Mouse (Mus musculus): Measurements from ENCODE around the gene Eid2. TPM values are rescaled to one million over a fixed set of nuclear protein-coding genes. Genes with fewer than 3 reads are reported as not detected.
"Not testable (repeated sequence)": the region's sequence is repeated elsewhere in the genome, so short reads cannot be mapped to it uniquely, and the experiment has no call there.

Gene Eid2
- total RNA-seq (2022): 10 to 100 TPM; 56.5 to 59.8 (median 58.3) TPM

- DNase-seq (ENCODE audit: low spot score in 2 of 2): peak; percentile 68 to 90
These were observed at the start of gene Eid2 for GRCm38 (mm10) chr7:28267129-28268041. Eid2 (plus strand) TSS chr7:28267881.

GRCm38 (mm10) chr7:28218951-28219740 lies 48.5 kb upstream of the Eid2 start:
- peak in 1 of 2 experiments; percentile 52 for DNase-seq (ENCODE audit: low spot score in 2 of 2)

GRCm38 (mm10) chr7:28226836-28227235 lies 40.8 kb upstream of the Eid2 start:
- DNase-seq (ENCODE audit: low spot score in 2 of 2): not testable (repeated sequence)

GRCm38 (mm10) chr7:28227421-28227820 lies 40.3 kb upstream of the Eid2 start:
- not testable (repeated sequence) for DNase-seq (ENCODE audit: low spot score in 2 of 2)

GRCm38 (mm10) chr7:28243943-28244342 lies 23.7 kb upstream of the Eid2 start:
- DNase-seq (ENCODE audit: low spot score in 2 of 2): not testable (repeated sequence)

GRCm38 (mm10) chr7:28248957-28249356 lies 18.7 kb upstream of the Eid2 start:
- DNase-seq (ENCODE audit: low spot score in 2 of 2): no peak

- DNase-seq (ENCODE audit: low spot score in 2 of 2): no peak
These were observed 15.7 kb upstream of the Eid2 start for GRCm38 (mm10) chr7:28251976-28252375.

- DNase-seq (ENCODE audit: low spot score in 2 of 2): no peak
These were observed 13.1 kb upstream of the Eid2 start for GRCm38 (mm10) chr7:28254591-28254990.

GRCm38 (mm10) chr7:28255476-28255875 lies 12.2 kb upstream of the Eid2 start:
- DNase-seq (ENCODE audit: low spot score in 2 of 2): no peak

- no peak for DNase-seq (ENCODE audit: low spot score in 2 of 2)
These were observed 4.8 kb upstream of the Eid2 start for GRCm38 (mm10) chr7:28262861-28263260.

- DNase-seq (ENCODE audit: low spot score in 2 of 2): no peak
These were observed 3.9 kb upstream of the Eid2 start for GRCm38 (mm10) chr7:28263786-28264185.

- DNase-seq (ENCODE audit: low spot score in 2 of 2): no peak
These were observed 2.3 kb upstream of the Eid2 start for GRCm38 (mm10) chr7:28265391-28265790.

GRCm38 (mm10) chr7:28268042-28268531 lies 406 bp downstream of the Eid2 start:
- peak; percentile 40 to 42 for DNase-seq (ENCODE audit: low spot score in 2 of 2)

- no peak for DNase-seq (ENCODE audit: low spot score in 2 of 2)
These were observed 895 bp downstream of the Eid2 start for GRCm38 (mm10) chr7:28268576-28268975.

GRCm38 (mm10) chr7:28269355-28269754 lies 1.7 kb downstream of the Eid2 start:
- DNase-seq (ENCODE audit: low spot score in 2 of 2): no peak

GRCm38 (mm10) chr7:28271761-28272160 lies 4.1 kb downstream of the Eid2 start:
- no peak for DNase-seq (ENCODE audit: low spot score in 2 of 2)

- DNase-seq (ENCODE audit: low spot score in 2 of 2): no peak
These were observed 9.5 kb downstream of the Eid2 start for GRCm38 (mm10) chr7:28277237-28277614.

GRCm38 (mm10) chr7:28277615-28278278 lies 10.1 kb downstream of the Eid2 start, which contains the start of gene Eid2b:
Eid2b (plus strand) TSS chr7:28277739.
- DNase-seq (ENCODE audit: low spot score in 2 of 2): peak; percentile 82 to 97

GRCm38 (mm10) chr7:28278279-28278652 lies 10.6 kb downstream of the Eid2 start:
- no peak for DNase-seq (ENCODE audit: low spot score in 2 of 2)

- no peak for DNase-seq (ENCODE audit: low spot score in 2 of 2)
These were observed 12.9 kb downstream of the Eid2 start for GRCm38 (mm10) chr7:28280630-28281029.

- no peak for DNase-seq (ENCODE audit: low spot score in 2 of 2)
These were observed 22.5 kb downstream of the Eid2 start for GRCm38 (mm10) chr7:28290165-28290564.
